Mouse (Mus musculus) kidney, adult 2 months (tissue): ENCODE measurements around the gene Ugt1a2. TPM values are rescaled to one million over a fixed set of nuclear protein-coding genes. Genes with fewer than 3 reads are reported as not detected.

Experiments used
- DNase-seq: peaks from one replicate; pipeline ENCODE4 v3.0.0; 2021
- H3K27ac ChIP-seq: fragments of 200-500 bp; 2 replicates; pipeline ENCODE4 v1.5.1; 2012; ENCODE audit warnings: low read depth, low read length, control low read depth, inconsistent platforms; ENCODE audit not compliant: insufficient read depth
- H3K27me3 ChIP-seq: fragments of 200-500 bp; replicated peaks from 2 replicates; pipeline ENCODE4 v1.6.1; 2012; ENCODE audit warnings: mild to moderate bottlenecking, moderate library complexity, low read length, inconsistent platforms; ENCODE audit not compliant: control insufficient read depth, insufficient read depth
- H3K36me3 ChIP-seq: fragments of 200-500 bp; 2 replicates; pipeline ENCODE4 v1.6.1; 2012; ENCODE audit warnings: mild to moderate bottlenecking, moderate library complexity, low read length, inconsistent platforms; ENCODE audit not compliant: control insufficient read depth, insufficient read depth
- H3K4me1 ChIP-seq: fragments of 200-500 bp; 2 replicates; pipeline ENCODE4 v1.6.1; 2011; ENCODE audit warnings: low read length; ENCODE audit not compliant: control insufficient read depth, insufficient read depth
- H3K4me3 ChIP-seq: fragments of 200-500 bp; 2 replicates; pipeline ENCODE4 v1.5.1; 2011; ENCODE audit warnings: mild to moderate bottlenecking, low read depth, low read length, control low read depth; ENCODE audit not compliant: insufficient read depth
- CTCF ChIP-seq: fragments of 200-500 bp; conservative IDR thresholded peaks from 2 replicates; pipeline ENCODE4 v1.5.1; 2011; ENCODE audit warnings: low read depth, mild to moderate bottlenecking, control low read depth, low read length, moderate library complexity, mixed read lengths; ENCODE audit not compliant: insufficient read depth, insufficient read length
- POLR2A ChIP-seq: fragments of 200-500 bp; IDR thresholded peaks from one replicate; pipeline ENCODE4 v1.6.1; 2011; ENCODE audit warnings: low read depth, low read length, control low read depth
- WGBS: fragments of 180-500 bp; shearing (Covaris S2); methylation state at CpG from one replicate; pipeline ENCODE4 v1.1.7; 2018; 5-methylcytosine and 5-hydroxymethylcytosine counted together
- polyA plus RNA-seq: library from polyadenylated mRNA; depleted of rRNA; stranded (reverse); fragments of >200 nt; gene quantifications from 2 replicates; pipeline ENCODE4 v1.2.3, GENCODE M21; 2012

Gene Ugt1a2
- polyA plus RNA-seq, 1 experiment: 1,230 TPM

GRCm38 (mm10) chr1:88213766-88214461, 13.5 kb downstream of the Ugt1a2 start:
- no peak for TF ChIP-seq CTCF
- no peak for TF ChIP-seq POLR2A
- 71% methylated on average over 2 of the region's 2 CpGs for WGBS
- Histone ChIP-seq H3K4me1 (no peaks in the 10 kb centered on the region), H3K4me3 (no peak overlapping the region), H3K27ac (no peak overlapping the region), H3K27me3 (no peaks in the 10 kb centered on the region), H3K36me3 (no peaks in the 10 kb centered on the region)
- DNase-seq: peak; percentile 32

GRCm38 (mm10) chr1:88214462-88214952, 14.1 kb downstream of the Ugt1a2 start:
- H3K36me3 ChIP-seq: no peaks in the 10 kb centered on the region
- H3K27ac ChIP-seq: no peak overlapping the region
- H3K27me3 ChIP-seq: no peaks in the 10 kb centered on the region
- WGBS: 76% methylated on average over 2 of the region's 2 CpGs
- no peak for DNase-seq
- H3K4me3 ChIP-seq: no peak overlapping the region
- TF ChIP-seq POLR2A (no peak), CTCF (no peak)
- H3K4me1 ChIP-seq: no peaks in the 10 kb centered on the region

- peak; percentile 15 for DNase-seq
- no peaks in the 10 kb centered on the region for H3K36me3 ChIP-seq
- H3K4me3 ChIP-seq: no peak overlapping the region
- H3K4me1 ChIP-seq: no peaks in the 10 kb centered on the region
- no peaks in the 10 kb centered on the region for H3K27me3 ChIP-seq
- WGBS: 73% methylated on average over 10 of the region's 10 CpGs
- TF ChIP-seq POLR2A (no peak), CTCF (no peak)
- no peak overlapping the region for H3K27ac ChIP-seq
Measured at GRCm38 (mm10) chr1:88215466-88216380, 15.3 kb downstream of the Ugt1a2 start.

GRCm38 (mm10) chr1:88216551-88216950, 16.1 kb downstream of the Ugt1a2 start:
- H3K36me3 ChIP-seq: no peaks in the 10 kb centered on the region
- 62% methylated on average over 2 of the region's 2 CpGs for WGBS
- H3K4me3 ChIP-seq: no peak overlapping the region
- H3K4me1 ChIP-seq: no peaks in the 10 kb centered on the region
- DNase-seq: no peak
- no peak overlapping the region for H3K27ac ChIP-seq
- no peak for TF ChIP-seq CTCF
- TF ChIP-seq POLR2A: no peak
- no peaks in the 10 kb centered on the region for H3K27me3 ChIP-seq

GRCm38 (mm10) chr1:88217144-88217543, 16.7 kb downstream of the Ugt1a2 start:
- Histone ChIP-seq H3K27me3 (no peaks in the 10 kb centered on the region), H3K4me3 (no peak overlapping the region), H3K36me3 (no peaks in the 10 kb centered on the region), H3K27ac (no peak overlapping the region), H3K4me1 (no peaks in the 10 kb centered on the region)
- no peak for TF ChIP-seq CTCF
- no peak for TF ChIP-seq POLR2A
- WGBS: 55% methylated on average over 2 of the region's 2 CpGs
- DNase-seq: peak; percentile 20

- no peak for DNase-seq
- no peak overlapping the region for H3K27ac ChIP-seq
- TF ChIP-seq POLR2A (no peak), CTCF (no peak)
Measured at GRCm38 (mm10) chr1:88217576-88217975, 17.2 kb downstream of the Ugt1a2 start.

DNA sequence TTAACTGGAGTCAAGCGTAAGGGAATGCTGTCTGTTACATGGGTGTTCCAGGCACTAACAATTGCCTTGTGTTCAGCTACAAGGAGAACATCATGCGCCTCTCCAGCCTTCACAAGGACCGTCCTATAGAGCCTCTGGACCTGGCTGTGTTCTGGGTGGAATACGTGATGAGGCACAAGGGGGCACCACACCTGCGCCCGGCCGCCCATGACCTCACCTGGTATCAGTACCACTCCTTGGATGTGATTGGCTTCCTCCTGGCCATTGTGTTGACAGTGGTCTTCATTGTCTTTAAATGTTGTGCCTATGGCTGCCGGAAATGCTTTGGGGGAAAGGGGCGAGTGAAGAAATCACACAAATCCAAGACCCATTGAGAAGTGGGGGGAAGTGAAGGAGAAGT, 17.6 kb downstream of the Ugt1a2 start:
- peak; percentile 23 for DNase-seq
- no peak for TF ChIP-seq POLR2A
- TF ChIP-seq CTCF: no peak

More at GRCm38 (mm10) chr1:88217576-88217975, 17.2 kb downstream of the Ugt1a2 start:
- 33% methylated on average over 3 of the region's 3 CpGs for WGBS
- Histone ChIP-seq H3K27me3 (no peaks in the 10 kb centered on the region), H3K4me1 (no peaks in the 10 kb centered on the region), H3K4me3 (no peak overlapping the region), H3K36me3 (no peaks in the 10 kb centered on the region)

More for the DNA sequence above, 17.6 kb downstream of the Ugt1a2 start:
- Histone ChIP-seq H3K36me3 (no peaks in the 10 kb centered on the region), H3K4me3 (no peak overlapping the region), H3K27ac (no peak overlapping the region), H3K4me1 (no peaks in the 10 kb centered on the region), H3K27me3 (no peaks in the 10 kb centered on the region)
- 74% methylated on average over 9 of the region's 9 CpGs for WGBS
